Mouse (Mus musculus) naive thymus-derived CD4-positive, alpha-beta T cell, adult 2 months (primary cell): ENCODE measurements at regions not wholly inside any gene's neighbourhood (a gene's known extent, or its start where the extent isn't known, plus 50 kb on each side); places are given as distances from the start of the nearest gene placed in this dataset.

Experiments
- DNase-seq: peaks from one replicate; pipeline ENCODE4 v3.0.0-alpha.2; 2011; ENCODE audit warnings: low read depth

GRCm38 (mm10) chr2:79136619-79137458, 118.4 kb upstream of the Itga4 start:
- no peak for DNase-seq

GRCm38 (mm10) chr2:79137694-79138171, 117.5 kb upstream of the Itga4 start:
- peak; percentile 62 for DNase-seq

GRCm38 (mm10) chr2:79138368-79139109, 116.7 kb upstream of the Itga4 start:
- no peak for DNase-seq

GRCm38 (mm10) chr2:79141961-79142360, 113.3 kb upstream of the Itga4 start:
- no peak for DNase-seq

GRCm38 (mm10) chr2:79143196-79143595, 112.0 kb upstream of the Itga4 start:
- no peak for DNase-seq

- DNase-seq = no peak
Observed at GRCm38 (mm10) chr2:79145897-79146296, 109.3 kb upstream of the Itga4 start.

- DNase-seq = no peak
Observed at GRCm38 (mm10) chr2:79146563-79146962, 108.7 kb upstream of the Itga4 start.

- no peak for DNase-seq
Observed at GRCm38 (mm10) chr2:79149012-79149698, 106.1 kb upstream of the Itga4 start.

GRCm38 (mm10) chr2:79151610-79152009, 103.6 kb upstream of the Itga4 start:
- no peak for DNase-seq

- DNase-seq = no peak
Observed at GRCm38 (mm10) chr2:79152031-79152694, 103.1 kb upstream of the Itga4 start.

GRCm38 (mm10) chr2:79152695-79153057, 102.5 kb upstream of the Itga4 start:
- no peak for DNase-seq

- DNase-seq = no peak
Observed at GRCm38 (mm10) chr2:79153070-79153469, 102.2 kb upstream of the Itga4 start.

GRCm38 (mm10) chr2:79158450-79159055, 96.7 kb upstream of the Itga4 start:
- DNase-seq = no peak

- no peak for DNase-seq
Observed at GRCm38 (mm10) chr2:79159336-79159735, 95.9 kb upstream of the Itga4 start.

- DNase-seq = peak; percentile 57
Observed at GRCm38 (mm10) chr2:79172967-79173919, 82.0 kb upstream of the Itga4 start.

- DNase-seq = no peak
Observed at GRCm38 (mm10) chr2:79174282-79174681, 80.9 kb upstream of the Itga4 start.

GRCm38 (mm10) chr2:79180782-79181181, 74.4 kb upstream of the Itga4 start:
- peak; percentile 50 for DNase-seq

- no peak for DNase-seq
Observed at GRCm38 (mm10) chr2:79183034-79183630, 72.1 kb upstream of the Itga4 start.

GRCm38 (mm10) chr2:79185234-79186101, 69.8 kb upstream of the Itga4 start:
- no peak for DNase-seq
